Mouse (Mus musculus) skeletal muscle tissue, adult 2 months (tissue): ENCODE data around the gene Tmed1.
"Not testable (repeated sequence)": the region's sequence is repeated elsewhere in the genome, so short reads cannot be mapped to it uniquely, and the experiment has no call there.

Source experiments
- DNase-seq: peaks from one replicate; pipeline ENCODE4 v3.0.0-alpha.2; 2012; ENCODE audit warnings: low read depth, low spot score

Gene Tmed1

GRCm38 (mm10) chr9:21472913-21473312, 37.1 kb downstream of the Tmed1 start:
- DNase-seq = no peak

GRCm38 (mm10) chr9:21469032-21470024, 40.7 kb downstream of the Tmed1 start:
- DNase-seq = no peak

- not testable (repeated sequence) for DNase-seq
These were observed 45.5 kb downstream of the Tmed1 start for GRCm38 (mm10) chr9:21464565-21464928.

- no peak for DNase-seq
These were observed 46.1 kb downstream of the Tmed1 start for GRCm38 (mm10) chr9:21463766-21464564.

GRCm38 (mm10) chr9:21463138-21463590, 46.9 kb downstream of the Tmed1 start:
- DNase-seq = peak; percentile 87

- no peak for DNase-seq
These were observed 49.6 kb downstream of the Tmed1 start for GRCm38 (mm10) chr9:21460400-21460940.

GRCm38 (mm10) chr9:21458821-21459220, 51.2 kb downstream of the Tmed1 start:
- no peak for DNase-seq
